Mouse (Mus musculus): ENCODE results near the gene Csmd2. TPM values are rescaled to one million over a fixed set of nuclear protein-coding genes. Genes with fewer than 3 reads are reported as not detected.

The Csmd2 gene
- polyA plus RNA-seq, 1 experiment from 2014 or later: 0.16 TPM

DNA sequence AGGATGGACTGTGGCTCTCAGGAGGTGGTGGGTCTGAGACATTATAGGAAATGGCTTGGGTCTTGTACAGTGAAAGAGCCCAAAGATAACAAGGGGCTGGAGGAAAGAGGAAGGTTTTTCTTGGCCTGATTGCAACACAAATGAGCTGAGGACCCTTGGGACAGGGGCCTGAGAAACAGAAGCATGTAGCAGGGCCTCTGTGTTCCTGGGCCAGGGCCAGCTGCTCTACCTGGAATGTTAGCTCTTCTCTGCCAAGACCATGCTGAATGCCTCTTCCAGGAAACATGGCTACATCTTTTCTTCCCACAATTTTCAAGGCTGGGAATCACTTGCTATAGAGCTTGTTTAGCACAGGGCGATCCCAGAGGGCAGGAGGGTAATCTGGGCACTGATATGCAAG lies 197.1 kb downstream of the Csmd2 start:
- DNase-seq (ENCODE audit: low spot score) (no peak), ATAC-seq (ENCODE audit: low FRiP score, low TSS enrichment) (no peak)
- Histone ChIP-seq H3K27me3 (ENCODE audit: control insufficient read depth, insufficient read depth, low read length) (no peaks in the 10 kb centered on the region), H3K4me3 (ENCODE audit: low read depth, low read length) (no peak overlapping the region), H3K9ac (ENCODE audit: low read length) (no peak overlapping the region), H3K4me2 (replicated peaks; ENCODE audit: low read depth) (no peak overlapping the region), H3K27ac (replicated peaks) (no peak overlapping the region), H3K9me3 (ENCODE audit: control insufficient read depth, low read length) (no peaks in the 10 kb centered on the region), H3K4me1 (replicated peaks; ENCODE audit: control insufficient read depth, insufficient read depth) (no peaks in the 10 kb centered on the region), H3K36me3 (ENCODE audit: control insufficient read depth, insufficient read depth, low read length) (no peaks in the 10 kb centered on the region)
- whole genome bisulfite sequencing: 81% methylated on average over 1 of the region's 1 CpGs
- TF ChIP-seq CTCF (IDR thresholded peaks at IDR 0.05; ENCODE audit: low read depth): no peak

DNA sequence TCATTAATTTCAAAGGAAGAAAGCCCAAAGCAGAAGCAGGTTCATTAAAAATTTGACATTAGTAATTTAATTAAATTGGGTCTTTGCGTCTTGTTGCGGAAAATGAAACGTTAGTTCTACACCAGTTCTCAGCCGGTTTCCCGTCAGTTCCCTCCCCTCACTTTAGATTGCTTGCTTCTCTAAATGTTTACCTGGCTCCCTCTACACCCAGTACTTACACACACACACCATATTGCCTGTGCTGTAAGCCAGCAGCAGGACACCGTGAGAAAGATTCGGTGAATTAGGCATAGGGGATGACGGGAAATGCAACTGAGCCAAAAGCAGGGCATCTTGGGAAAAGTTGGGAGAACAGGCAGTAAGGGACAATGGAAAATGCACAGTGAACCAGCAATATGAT lies 206.8 kb downstream of the Csmd2 start:
- WGBS: 91% methylated on average over 8 of the region's 8 CpGs
- Histone ChIP-seq H3K4me1 (replicated peaks; ENCODE audit: control insufficient read depth, insufficient read depth) (no peaks in the 10 kb centered on the region), H3K4me3 (ENCODE audit: low read depth, low read length) (no peak overlapping the region), H3K4me2 (replicated peaks; ENCODE audit: low read depth) (no peak overlapping the region), H3K27ac (replicated peaks) (no peak overlapping the region), H3K27me3 (ENCODE audit: control insufficient read depth, insufficient read depth, low read length) (no peaks in the 10 kb centered on the region), H3K36me3 (ENCODE audit: control insufficient read depth, insufficient read depth, low read length) (no peaks in the 10 kb centered on the region), H3K9me3 (ENCODE audit: control insufficient read depth, low read length) (no peaks in the 10 kb centered on the region), H3K9ac (ENCODE audit: low read length) (no peak overlapping the region)
- no peak for TF ChIP-seq CTCF (IDR thresholded peaks at IDR 0.05; ENCODE audit: low read depth)
- TF ChIP-seq EP300 (optimal IDR thresholded peaks at IDR 0.05): no peak
- ATAC-seq (ENCODE audit: low FRiP score, low TSS enrichment) (no peak), DNase-seq (ENCODE audit: low spot score) (no peak)

- Histone ChIP-seq H3K36me3 (ENCODE audit: control insufficient read depth, insufficient read depth, low read length) (no peaks in the 10 kb centered on the region), H3K9ac (ENCODE audit: low read length) (no peak overlapping the region), H3K27ac (replicated peaks) (no peak overlapping the region), H3K4me2 (replicated peaks; ENCODE audit: low read depth) (no peak overlapping the region), H3K4me1 (replicated peaks; ENCODE audit: control insufficient read depth, insufficient read depth) (no peaks in the 10 kb centered on the region), H3K4me3 (ENCODE audit: low read depth, low read length) (no peak overlapping the region), H3K27me3 (ENCODE audit: control insufficient read depth, insufficient read depth, low read length) (no peaks in the 10 kb centered on the region), H3K9me3 (ENCODE audit: control insufficient read depth, low read length) (no peaks in the 10 kb centered on the region)
- 60% methylated on average over 13 of the region's 13 CpGs for WGBS
- TF ChIP-seq EP300 (optimal IDR thresholded peaks at IDR 0.05) (no peak), CTCF (IDR thresholded peaks at IDR 0.05; ENCODE audit: low read depth) (no peak)
- no peak for DNase-seq (ENCODE audit: low spot score)
- no peak for ATAC-seq (ENCODE audit: low FRiP score, low TSS enrichment)
Observed at GRCm38 (mm10) chr4:128217991-128218595, 230.4 kb downstream of the Csmd2 start.

GRCm38 (mm10) chr4:128224453-128224852 lies 236.8 kb downstream of the Csmd2 start:
- H3K9ac ChIP-seq (ENCODE audit: low read length): no peak overlapping the region
- no peak overlapping the region for H3K27ac ChIP-seq (replicated peaks)
- ATAC-seq (ENCODE audit: low FRiP score, low TSS enrichment) (no peak), DNase-seq (ENCODE audit: low spot score) (no peak)
- WGBS: 49% methylated on average over 6 of the region's 6 CpGs
- TF ChIP-seq EP300 (optimal IDR thresholded peaks at IDR 0.05) (no peak), CTCF (IDR thresholded peaks at IDR 0.05; ENCODE audit: low read depth) (no peak)
- H3K9me3 ChIP-seq (ENCODE audit: control insufficient read depth, low read length): no peaks in the 10 kb centered on the region
- no peaks in the 10 kb centered on the region for H3K4me1 ChIP-seq (replicated peaks; ENCODE audit: control insufficient read depth, insufficient read depth)
- no peaks in the 10 kb centered on the region for H3K36me3 ChIP-seq (ENCODE audit: control insufficient read depth, insufficient read depth, low read length)
- H3K4me2 ChIP-seq (replicated peaks; ENCODE audit: low read depth): no peak overlapping the region
- no peak overlapping the region for H3K4me3 ChIP-seq (ENCODE audit: low read depth, low read length)
- no peaks in the 10 kb centered on the region for H3K27me3 ChIP-seq (ENCODE audit: control insufficient read depth, insufficient read depth, low read length)

DNA sequence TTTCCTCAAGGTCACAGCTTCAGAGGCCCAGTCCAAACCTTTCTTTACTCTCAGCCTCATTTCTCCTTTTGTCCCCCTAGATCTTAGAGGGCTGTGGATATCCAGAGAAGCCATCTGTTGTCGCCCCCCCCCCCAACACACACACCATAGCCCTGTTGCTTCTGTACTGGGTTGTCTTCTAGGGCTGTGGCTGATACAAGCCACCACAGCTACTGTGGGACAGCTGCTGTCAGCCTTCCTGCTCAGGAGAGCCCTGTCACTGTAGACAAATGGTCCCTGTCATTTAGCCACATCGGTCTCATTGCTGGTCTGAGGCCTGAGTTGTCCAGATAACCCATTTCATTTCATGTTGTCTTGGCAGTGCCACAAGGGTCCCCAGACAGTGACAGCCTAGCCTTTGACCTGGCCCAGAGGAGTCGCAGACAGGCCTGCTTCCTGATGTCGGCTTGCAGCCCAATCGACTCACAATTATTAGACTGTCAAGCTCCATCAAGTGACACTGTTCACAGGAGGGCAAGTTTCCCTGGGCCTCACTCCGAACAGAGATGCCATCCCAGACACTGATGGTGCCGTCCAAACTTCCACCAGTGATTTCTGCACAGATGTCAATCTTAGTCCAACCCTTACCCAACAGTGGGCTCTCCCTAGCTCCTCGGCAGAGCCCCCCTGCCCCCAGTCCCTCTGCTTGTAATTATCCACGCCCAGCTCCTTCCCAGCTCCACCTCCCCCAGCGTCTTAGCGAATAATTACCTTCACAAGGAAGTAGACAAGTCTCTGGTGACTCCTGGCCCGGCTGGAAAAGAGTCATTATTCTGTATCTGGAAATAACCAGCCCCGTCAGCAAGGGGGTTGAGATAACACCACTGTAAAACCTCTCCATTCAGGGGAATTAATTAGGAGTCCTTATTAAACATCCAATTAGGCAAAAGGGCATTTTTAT lies 240.0 kb downstream of the Csmd2 start:
- ATAC-seq (ENCODE audit: low FRiP score, low TSS enrichment) (no peak; the same call in 1 of the 2 replicates), DNase-seq (ENCODE audit: low spot score) (no peak)
- no peak overlapping the region for H3K4me2 ChIP-seq (replicated peaks; ENCODE audit: low read depth)
- no peak overlapping the region for H3K9ac ChIP-seq (ENCODE audit: low read length)
- H3K9me3 ChIP-seq (ENCODE audit: control insufficient read depth, low read length): no peaks in the 10 kb centered on the region
- no peaks in the 10 kb centered on the region for H3K4me1 ChIP-seq (replicated peaks; ENCODE audit: control insufficient read depth, insufficient read depth)
- no peak overlapping the region for H3K4me3 ChIP-seq (ENCODE audit: low read depth, low read length)
- TF ChIP-seq EP300 (optimal IDR thresholded peaks at IDR 0.05) (no peak), CTCF (IDR thresholded peaks at IDR 0.05; ENCODE audit: low read depth) (no peak)
- 55% methylated on average over 12 of the region's 13 CpGs for WGBS
- no peak overlapping the region for H3K27ac ChIP-seq (replicated peaks)
- H3K27me3 ChIP-seq (ENCODE audit: control insufficient read depth, insufficient read depth, low read length): no peaks in the 10 kb centered on the region
- H3K36me3 ChIP-seq (ENCODE audit: control insufficient read depth, insufficient read depth, low read length): no peaks in the 10 kb centered on the region

DNA sequence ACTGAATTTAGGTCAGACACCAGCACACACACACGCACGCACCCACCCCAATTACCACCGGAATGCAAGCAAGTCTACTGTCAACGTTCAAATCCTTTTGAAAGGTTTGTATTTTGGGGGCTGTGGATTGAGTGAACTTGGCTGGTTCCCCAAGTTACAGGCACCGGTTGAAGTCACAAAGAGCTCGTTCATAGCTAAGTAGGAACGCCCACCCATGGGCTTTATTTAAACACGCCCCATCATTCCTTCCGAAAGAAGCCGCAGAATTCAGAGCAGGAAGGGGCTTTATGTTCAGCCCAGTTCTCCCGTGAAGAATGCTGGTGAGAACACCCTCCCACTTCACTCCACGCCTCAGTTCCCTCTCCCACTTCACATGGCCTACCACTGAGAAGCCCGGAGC lies 245.8 kb downstream of the Csmd2 start:
- Histone ChIP-seq H3K9ac (ENCODE audit: low read length) (no peak overlapping the region), H3K36me3 (ENCODE audit: control insufficient read depth, insufficient read depth, low read length) (no peaks in the 10 kb centered on the region), H3K9me3 (ENCODE audit: control insufficient read depth, low read length) (no peaks in the 10 kb centered on the region), H3K4me3 (ENCODE audit: low read depth, low read length) (no peak overlapping the region), H3K27me3 (ENCODE audit: control insufficient read depth, insufficient read depth, low read length) (no peaks in the 10 kb centered on the region), H3K27ac (replicated peaks) (no peak overlapping the region), H3K4me2 (replicated peaks; ENCODE audit: low read depth) (no peak overlapping the region), H3K4me1 (replicated peaks; ENCODE audit: control insufficient read depth, insufficient read depth) (no peaks in the 10 kb centered on the region)
- 69% methylated on average over 13 of the region's 13 CpGs for WGBS
- DNase-seq (ENCODE audit: low spot score) (no peak), ATAC-seq (ENCODE audit: low FRiP score, low TSS enrichment) (no peak)
- TF ChIP-seq EP300 (optimal IDR thresholded peaks at IDR 0.05): no peak
- no peak for TF ChIP-seq CTCF (IDR thresholded peaks at IDR 0.05; ENCODE audit: low read depth)
